ENCODE assay signal across 27 mouse cellular contexts in the genomic region with DNA sequence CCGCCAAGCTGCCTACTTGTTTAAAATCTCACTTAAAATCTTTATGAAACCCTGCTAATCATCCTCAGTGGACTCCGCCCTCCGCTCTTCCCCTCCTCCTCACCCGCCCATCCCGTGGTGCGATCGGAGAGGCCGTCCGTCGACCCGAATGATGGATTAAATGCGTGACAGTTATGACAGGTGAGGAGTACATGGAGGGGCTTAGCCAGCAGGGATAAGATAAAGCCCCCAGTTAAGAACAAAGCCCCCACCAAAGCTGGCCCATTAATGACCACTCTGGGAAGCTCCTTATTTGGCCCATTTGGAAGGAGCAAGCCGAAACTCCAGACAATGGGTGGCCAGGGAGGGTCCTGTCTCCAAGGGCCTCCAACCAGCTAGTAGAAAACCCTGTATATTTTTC. TPM values are rescaled to one million over a fixed set of nuclear protein-coding genes. Genes with fewer than 3 reads are reported as not detected.
DNase-seq lines count a peak whose midpoint lies in the region; ATAC-seq and TF ChIP-seq lines count a peak whose summit lies in the region.
"Had no signal": no experiment of that assay in that cellular context is flagged by ENCODE, and none has a peak within 500 bp of the region (broad histone marks: within the 10 kb centered on the region; RNA-seq: fewer than 3 reads in every experiment).

No protein-coding gene starts in this region.

- H3K4me3 ChIP-seq in lung, embryonic 16.5 days (ENCODE audit: low read length): peak overlapping the region; percentile 30
- peak overlapping the region; percentile 8; the same call in 1 of the 2 replicates for H3K4me3 ChIP-seq in intestine, embryonic 14.5 days (ENCODE audit: low read depth, low read length)
- H3K4me3 ChIP-seq in intestine, postnatal 0 days (ENCODE audit: low read depth, low read length): peak overlapping the region; percentile 14; the same call in 1 of the 2 replicates
- H3K4me3 ChIP-seq in stomach, embryonic 16.5 days (replicated peaks; ENCODE audit: low read length): peak overlapping the region; percentile 24; the same call in 1 of the 2 replicates
- H3K4me3 ChIP-seq in midbrain, embryonic 15.5 days: no peak overlapping the region
- H3K4me3 ChIP-seq: forebrain, embryonic 13.5 days; heart, embryonic 15.5 days; hindbrain, embryonic 12.5 days; liver, embryonic 12.5 days; myocyte; neural tube, embryonic 12.5 days had no signal

- H3K27ac ChIP-seq in lung, embryonic 16.5 days (ENCODE audit: low read length): no peak overlapping the region
- 0 out of 2 replicates have a peak overlapping the region, but pooled peaks have one; percentile 8 for H3K27ac ChIP-seq in intestine, embryonic 14.5 days (ENCODE audit: low read depth)
- H3K27ac ChIP-seq in intestine, postnatal 0 days (ENCODE audit: low read depth, low read length): no peak overlapping the region
- H3K27ac ChIP-seq in stomach, embryonic 16.5 days (ENCODE audit: low read length): no peak overlapping the region
- no peak overlapping the region for H3K27ac ChIP-seq in midbrain, embryonic 15.5 days
- H3K27ac ChIP-seq: forebrain, embryonic 13.5 days; heart, embryonic 15.5 days; hindbrain, embryonic 12.5 days; kidney, postnatal 0 days; liver, embryonic 12.5 days; neural tube, embryonic 12.5 days had no signal

- WGBS in lung, embryonic 16.5 days: 36% methylated on average over 13 of the region's 13 CpGs
- WGBS in intestine, embryonic 14.5 days: 40% methylated on average over 13 of the region's 13 CpGs
- 29% methylated on average over 13 of the region's 13 CpGs for WGBS in intestine, postnatal 0 days
- 37% methylated on average over 13 of the region's 13 CpGs for WGBS in stomach, embryonic 16.5 days
- 69% methylated on average over 13 of the region's 13 CpGs for WGBS in midbrain, embryonic 15.5 days

- H3K9ac ChIP-seq in lung, embryonic 16.5 days (ENCODE audit: low read length): 0 out of 2 replicates have a peak overlapping the region, but pooled peaks have one; percentile 16
- no peak overlapping the region for H3K9ac ChIP-seq in intestine, embryonic 14.5 days (ENCODE audit: low read length)
- peak overlapping the region; percentile 23; the same call in 1 of the 2 replicates for H3K9ac ChIP-seq in intestine, postnatal 0 days (ENCODE audit: low read depth, low read length)
- H3K9ac ChIP-seq in stomach, embryonic 16.5 days (ENCODE audit: low read length): 0 out of 2 replicates have a peak overlapping the region, but pooled peaks have one; percentile 22
- H3K9ac ChIP-seq in midbrain, embryonic 15.5 days: no peak overlapping the region
- H3K9ac ChIP-seq: forebrain, embryonic 13.5 days; heart, embryonic 15.5 days; hindbrain, embryonic 12.5 days; liver, embryonic 12.5 days; liver, postnatal 0 days; neural tube, embryonic 12.5 days had no signal

- H3K27me3 ChIP-seq in lung, embryonic 16.5 days (ENCODE audit: control insufficient read depth, insufficient read depth, low read depth, low read length): peaks cover 4% of the 10 kb centered on the region; the same call in 1 of the 2 replicates
- H3K27me3 ChIP-seq in intestine, embryonic 14.5 days (replicated peaks; ENCODE audit: control insufficient read depth, insufficient read depth, low read length): no peaks in the 10 kb centered on the region
- no peaks in the 10 kb centered on the region for H3K27me3 ChIP-seq in intestine, postnatal 0 days (replicated peaks; ENCODE audit: control insufficient read depth, insufficient read depth, low read length)
- peaks cover 11% of the 10 kb centered on the region for H3K27me3 ChIP-seq in stomach, embryonic 16.5 days (ENCODE audit: control insufficient read depth, insufficient read depth, low read length)
- H3K27me3 ChIP-seq in midbrain, embryonic 15.5 days (replicated peaks): no peaks in the 10 kb centered on the region
- H3K27me3 ChIP-seq: CH12.LX; hindbrain, embryonic 12.5 days; neural tube, embryonic 12.5 days had no signal

- no peak for DNase-seq in lung, postnatal 25 days (ENCODE audit: low spot score)
- DNase-seq in intestine, embryonic 14.5 days (ENCODE audit: low spot score): no peak
- DNase-seq in c-Kit-positive CD71-positive TER-119-positive erythroid progenitor cells, embryonic 14.5 days (ENCODE audit: low spot score): no peak
- DNase-seq: adrenal gland, postnatal 14 days; cerebellum, adult 11-12 months; cerebellum, postnatal 14 days; gastrocnemius, postnatal 10 days; heart, postnatal 36 days; kidney, adult 8-10 months; kidney, postnatal 4 days; left cerebral cortex, postnatal 4 days; liver, postnatal 0 days; thymus, postnatal 4 days had no signal

- peak overlapping the region; percentile 43 for H3K4me2 ChIP-seq in lung, embryonic 16.5 days (ENCODE audit: low read depth, low read length)
- peak overlapping the region; percentile 41 for H3K4me2 ChIP-seq in intestine, embryonic 14.5 days (ENCODE audit: low read length)
- peak overlapping the region; percentile 60 for H3K4me2 ChIP-seq in intestine, postnatal 0 days (replicated peaks; ENCODE audit: low read depth)
- peak overlapping the region; percentile 46 for H3K4me2 ChIP-seq in stomach, embryonic 16.5 days (ENCODE audit: low read depth, low read length)
- H3K4me2 ChIP-seq in midbrain, embryonic 15.5 days: no peak overlapping the region
- H3K4me2 ChIP-seq: forebrain, embryonic 13.5 days; heart, embryonic 15.5 days; hindbrain, embryonic 12.5 days; liver, embryonic 12.5 days; midbrain, embryonic 11.5 days; neural tube, embryonic 12.5 days had no signal

- TF ChIP-seq CTCF in intestine, postnatal 0 days (IDR thresholded peaks at IDR 0.05; ENCODE audit: low read depth): no peak

- H3K36me3 ChIP-seq in lung, embryonic 16.5 days (ENCODE audit: control insufficient read depth, insufficient read depth, low read length): no peaks in the 10 kb centered on the region
- no peaks in the 10 kb centered on the region for H3K36me3 ChIP-seq in intestine, embryonic 14.5 days (ENCODE audit: control insufficient read depth, insufficient read depth, low read length)
- no peaks in the 10 kb centered on the region for H3K36me3 ChIP-seq in intestine, postnatal 0 days (ENCODE audit: control insufficient read depth, insufficient read depth)
- no peaks in the 10 kb centered on the region for H3K36me3 ChIP-seq in stomach, embryonic 16.5 days (ENCODE audit: control insufficient read depth, insufficient read depth, low read length)
- H3K36me3 ChIP-seq in midbrain, embryonic 15.5 days (replicated peaks): no peaks in the 10 kb centered on the region
- H3K36me3 ChIP-seq: heart, embryonic 15.5 days; hindbrain, embryonic 12.5 days; liver, embryonic 12.5 days; neural tube, embryonic 12.5 days had no signal

- no peaks in the 10 kb centered on the region for H3K9me3 ChIP-seq in lung, embryonic 16.5 days (ENCODE audit: control insufficient read depth, low read length)
- H3K9me3 ChIP-seq in intestine, embryonic 14.5 days (ENCODE audit: control insufficient read depth, low read length): no peaks in the 10 kb centered on the region
- no peaks in the 10 kb centered on the region for H3K9me3 ChIP-seq in intestine, postnatal 0 days (ENCODE audit: control insufficient read depth)
- H3K9me3 ChIP-seq in stomach, embryonic 16.5 days (replicated peaks; ENCODE audit: control insufficient read depth, low read length): no peaks in the 10 kb centered on the region
- no peaks in the 10 kb centered on the region for H3K9me3 ChIP-seq in midbrain, embryonic 15.5 days
- H3K9me3 ChIP-seq: forebrain, embryonic 13.5 days; heart, embryonic 15.5 days; hindbrain, embryonic 12.5 days; liver, embryonic 12.5 days; neural tube, embryonic 12.5 days had no signal

- H3K4me1 ChIP-seq in lung, embryonic 16.5 days (replicated peaks; ENCODE audit: control insufficient read depth, insufficient read depth, low read length): peaks cover 21% of the 10 kb centered on the region
- H3K4me1 ChIP-seq in intestine, embryonic 14.5 days (replicated peaks; ENCODE audit: control insufficient read depth, insufficient read depth, low read length): peaks cover 19% of the 10 kb centered on the region
- H3K4me1 ChIP-seq in intestine, postnatal 0 days (replicated peaks; ENCODE audit: control insufficient read depth, insufficient read depth, low read length): peaks cover 10% of the 10 kb centered on the region
- H3K4me1 ChIP-seq in stomach, embryonic 16.5 days (ENCODE audit: control insufficient read depth, insufficient read depth, low read length): peaks cover 14% of the 10 kb centered on the region
- H3K4me1 ChIP-seq in midbrain, embryonic 15.5 days: peaks cover 3% of the 10 kb centered on the region; the same call in 1 of the 2 replicates
- H3K4me1 ChIP-seq: liver, embryonic 12.5 days; neural tube, embryonic 12.5 days had no signal

- 0 out of 2 replicates have a peak, but pooled peaks have one; percentile 13 for ATAC-seq in lung, embryonic 16.5 days (ENCODE audit: low read depth)
- no peak for ATAC-seq in intestine, embryonic 14.5 days (replicated peaks; ENCODE audit: low FRiP score, low TSS enrichment, low read depth)
- ATAC-seq in intestine, postnatal 0 days: no peak
- ATAC-seq in stomach, embryonic 16.5 days (ENCODE audit: insufficient read depth, low FRiP score): no peak
- no peak for ATAC-seq in midbrain, embryonic 15.5 days (replicated peaks)
- ATAC-seq: forebrain, embryonic 13.5 days; liver, embryonic 12.5 days; liver, postnatal 0 days; Patski had no signal

RNA-seq across cellular contexts. Expression of gene Prdm1, which starts 51.8 kb away (rescaled TPM):
- polyA plus RNA-seq in lung, embryonic 16.5 days (2015; fragmentation: Nextera tagmentation; extraction: Ambion mirVana): 2.3 and 2.5 TPM in 2 replicates
- 26.3 and 30.5 TPM in 2 replicates for polyA plus RNA-seq in intestine, embryonic 14.5 days (2014; fragmentation: Nextera tagmentation; extraction: Ambion mirVana)
- 17.7 and 21.2 TPM in 2 replicates for polyA plus RNA-seq in intestine, postnatal 0 days (2015; fragmentation: Nextera tagmentation; extraction: Ambion mirVana)
- polyA plus RNA-seq in stomach, embryonic 16.5 days (2015; fragmentation: Nextera tagmentation; extraction: Ambion mirVana): 6.8 and 7.2 TPM in 2 replicates
- polyA plus RNA-seq in midbrain, embryonic 15.5 days (2015; fragmentation: Nextera tagmentation; extraction: Ambion mirVana): 0.52 and 1.2 TPM in 2 replicates

Comparison
In these comparisons a context has a peak if more than half of its experiments do, and no peak if none do; other contexts are left out.
1. H3K9ac ChIP-seq: peak in lung, embryonic 16.5 days (single experiment), intestine, postnatal 0 days (single experiment) and stomach, embryonic 16.5 days (single experiment); none in intestine, embryonic 14.5 days (single experiment) and midbrain, embryonic 15.5 days (single experiment).